Mouse (Mus musculus) layer of hippocampus, postnatal 36 days (tissue): ENCODE data around the gene Sf3a1. TPM values are rescaled to one million over a fixed set of nuclear protein-coding genes. Genes with fewer than 3 reads are reported as not detected.
"Not testable (repeated sequence)": the region's sequence is repeated elsewhere in the genome, so short reads cannot be mapped to it uniquely, and the experiment has no call there.

Source experiments
- DNase-seq, 2 experiments: peaks; one replicate each; pipeline ENCODE4 v3.0.0; 2022
- total RNA-seq, 2 experiments: library from RNA; stranded (reverse); gene quantifications; 2 replicates each; pipeline ENCODE4 v1.2.3; 2021

Sf3a1 gene
- total RNA-seq = 10 to 100 TPM; 74.8 to 76.3 TPM

DNA sequence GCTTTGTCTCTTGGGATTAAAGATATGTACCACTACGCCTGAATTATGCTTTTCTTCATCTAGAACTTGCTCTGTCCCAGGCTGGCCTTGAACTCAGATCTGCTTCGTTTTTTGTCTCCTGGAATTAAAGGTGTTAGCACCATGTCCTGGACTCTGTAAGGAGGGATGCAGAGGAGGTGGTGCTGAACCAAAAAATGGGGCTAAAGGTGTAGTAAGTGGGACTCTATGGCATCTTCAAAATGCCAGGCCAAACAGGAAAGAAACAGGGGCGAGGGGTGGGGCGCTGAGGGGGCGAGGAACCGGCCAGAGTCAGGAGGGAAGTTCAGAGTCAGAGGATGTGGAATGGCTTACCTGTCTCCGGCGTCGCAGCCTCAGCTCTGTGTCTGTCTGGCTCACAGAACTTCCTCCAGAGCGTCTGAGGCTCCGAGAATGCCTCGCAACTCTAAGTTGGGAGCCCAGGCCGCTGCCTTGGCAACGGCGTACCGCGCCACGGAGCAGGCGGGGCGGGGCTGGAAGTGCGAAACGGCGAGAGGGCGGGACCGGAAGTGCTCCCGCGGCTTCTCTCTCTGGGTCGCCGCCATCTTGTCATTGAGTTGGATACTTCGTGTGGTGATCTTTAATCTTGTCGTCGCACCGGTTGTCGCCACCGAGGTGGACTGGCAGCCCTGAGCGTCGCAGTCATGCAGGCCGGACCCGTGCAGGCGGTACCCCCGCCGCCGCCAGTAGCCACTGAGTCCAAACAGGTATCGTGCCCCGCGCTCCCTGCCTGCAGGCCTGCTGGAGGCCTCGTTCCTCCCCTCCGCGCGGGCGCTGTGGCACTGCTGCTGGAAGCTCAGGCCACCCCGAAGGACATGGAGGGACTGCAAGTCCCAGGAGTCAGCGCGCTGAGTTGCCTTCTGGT, at the start of gene Sf3a1, which contains the start of gene Ccdc157:
TSS of gene Sf3a1 (plus strand) at position 543 of the 901 bp plus-strand sequence.
TSS of gene Ccdc157 (minus strand) at position 486 of the 901 bp plus-strand sequence.
- DNase-seq = peak; percentile 92 to 93

- DNase-seq = no peak
Observed at GRCm38 (mm10) chr11:4112033-4112432, 48.1 kb upstream of the Sf3a1 start.

- no peak for DNase-seq
Observed at GRCm38 (mm10) chr11:4112861-4113260, 47.3 kb upstream of the Sf3a1 start.

DNA sequence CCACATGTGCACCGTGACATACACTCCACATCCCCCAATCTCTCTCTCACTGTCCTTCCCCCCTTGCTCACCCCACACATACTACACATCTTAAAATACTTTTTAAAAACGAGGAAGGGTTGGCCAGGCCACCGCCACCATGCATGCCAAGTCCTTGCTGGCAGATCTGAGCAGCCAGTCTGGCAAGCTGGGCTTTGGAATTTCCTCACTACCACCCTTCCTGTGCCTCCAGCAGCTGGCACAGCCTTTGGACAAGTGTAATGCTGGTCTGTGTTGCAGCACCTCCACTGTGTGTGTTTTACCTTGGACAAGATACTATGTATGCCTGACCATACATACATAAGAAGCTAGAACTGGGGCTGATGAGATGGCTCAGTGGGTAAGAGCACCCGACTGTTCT, 46.7 kb upstream of the Sf3a1 start:
- no peak for DNase-seq

- DNase-seq = no peak
Observed at GRCm38 (mm10) chr11:4113970-4114369, 46.2 kb upstream of the Sf3a1 start.

- DNase-seq = not testable (repeated sequence)
Observed at GRCm38 (mm10) chr11:4114541-4114940, 45.6 kb upstream of the Sf3a1 start.

DNA sequence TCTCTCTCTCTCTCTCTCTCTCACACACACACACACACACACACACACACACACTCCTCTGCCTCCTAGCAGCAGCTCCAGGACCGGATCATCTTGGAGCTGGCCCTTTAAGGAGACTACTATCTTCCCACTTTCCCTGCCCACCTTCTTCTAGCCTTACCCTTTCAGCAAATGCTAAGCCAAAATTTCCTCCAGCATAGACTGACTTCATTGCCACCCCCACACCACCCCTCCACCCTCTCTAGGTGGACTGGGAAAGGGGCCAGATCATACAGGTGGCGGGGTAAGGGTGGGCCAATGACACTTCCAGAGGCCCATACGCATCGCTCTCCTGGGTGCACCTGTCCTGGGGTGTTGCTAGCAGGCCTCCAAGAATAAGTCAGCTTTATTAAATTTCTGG, 44.7 kb upstream of the Sf3a1 start:
- no peak for DNase-seq

DNA sequence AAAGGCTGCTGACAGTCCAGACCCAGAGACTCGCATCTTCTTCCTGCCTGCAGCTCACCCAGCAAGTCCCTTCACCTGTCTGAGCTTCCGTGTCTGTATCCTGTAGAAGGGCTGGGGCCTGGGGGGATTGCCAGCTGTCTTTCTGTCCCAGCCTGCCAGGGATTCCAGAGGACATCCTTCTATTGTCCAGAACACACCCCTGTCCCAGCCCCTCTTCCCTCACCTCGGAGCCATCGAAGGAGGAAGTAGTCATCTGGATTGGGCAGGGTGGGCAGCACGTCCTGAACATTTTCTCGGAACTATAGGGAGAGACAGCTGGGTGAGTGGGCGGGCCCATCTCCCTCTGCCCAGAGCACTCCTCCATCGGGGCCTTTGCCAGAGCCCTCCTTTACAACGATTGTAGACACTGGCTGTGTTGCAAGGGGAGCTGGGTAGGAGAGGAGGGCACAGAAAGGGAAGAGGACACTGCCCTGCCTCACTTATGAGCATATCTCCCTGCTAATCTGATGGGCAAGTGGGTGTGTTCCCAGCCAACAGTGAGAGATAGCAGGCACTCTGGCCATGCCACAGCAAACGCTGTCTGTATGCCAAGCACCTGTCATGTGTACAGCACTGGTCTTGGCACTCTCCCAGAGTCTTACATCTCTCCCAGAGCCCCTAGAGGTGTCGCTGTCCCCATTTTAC, 43.5 kb upstream of the Sf3a1 start:
- DNase-seq = peak in 1 of 2 experiments; percentile 55

DNA sequence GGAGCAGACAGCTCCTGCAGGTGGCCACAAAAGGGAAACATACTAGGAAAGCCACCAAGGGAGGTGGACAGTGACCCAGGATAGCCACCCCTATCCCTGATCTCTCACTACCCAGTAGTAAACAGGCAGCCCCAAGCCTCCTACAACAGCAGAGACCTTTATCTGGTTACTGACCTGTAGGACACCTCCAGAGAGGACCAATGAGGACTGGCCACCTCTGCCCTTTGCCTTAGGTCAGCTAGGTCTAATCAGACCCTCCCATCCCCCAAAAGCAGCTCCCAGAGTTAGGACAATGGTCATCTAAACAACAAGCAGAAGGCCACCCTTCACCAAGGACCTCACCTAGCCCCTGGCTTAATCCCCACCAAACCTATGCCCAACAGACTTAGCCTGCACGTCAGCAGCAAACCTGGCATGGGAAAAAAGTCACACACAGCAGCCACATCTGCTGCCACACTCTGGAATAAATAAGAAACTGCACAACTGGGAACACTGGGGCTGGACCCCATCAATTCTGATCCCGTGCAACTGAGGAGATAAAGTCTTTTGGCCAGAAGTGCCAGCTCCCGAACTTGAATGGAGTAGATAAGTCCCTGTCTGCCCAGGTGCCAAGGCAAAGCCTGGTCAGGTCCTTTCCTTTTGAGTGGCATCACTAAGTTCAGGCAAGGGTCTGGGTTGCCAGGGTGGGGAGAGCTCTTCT, 42.6 kb upstream of the Sf3a1 start:
- no peak for DNase-seq

GRCm38 (mm10) chr11:4118081-4118921, 41.8 kb upstream of the Sf3a1 start:
- DNase-seq = peak; percentile 74 to 78

DNA sequence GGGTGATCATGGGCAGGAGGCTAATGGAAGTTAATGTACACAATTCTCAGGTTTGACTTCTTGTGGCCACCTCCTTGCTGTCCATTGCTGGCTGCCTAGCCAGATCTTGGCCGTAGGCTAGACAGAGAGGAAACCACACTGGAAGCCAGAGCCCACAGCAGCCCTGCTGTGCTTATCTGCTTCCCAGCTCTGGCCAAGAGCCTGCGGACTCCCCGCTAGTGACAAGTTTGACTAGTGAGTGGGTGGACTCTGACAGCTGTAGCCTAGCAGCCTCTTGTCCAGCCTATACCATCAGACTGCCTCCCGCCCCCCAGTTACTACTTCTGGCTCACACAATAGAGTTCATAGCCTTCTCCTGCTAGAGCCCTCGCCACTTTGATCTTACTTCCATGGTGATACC, 40.5 kb upstream of the Sf3a1 start:
- DNase-seq = no peak

DNA sequence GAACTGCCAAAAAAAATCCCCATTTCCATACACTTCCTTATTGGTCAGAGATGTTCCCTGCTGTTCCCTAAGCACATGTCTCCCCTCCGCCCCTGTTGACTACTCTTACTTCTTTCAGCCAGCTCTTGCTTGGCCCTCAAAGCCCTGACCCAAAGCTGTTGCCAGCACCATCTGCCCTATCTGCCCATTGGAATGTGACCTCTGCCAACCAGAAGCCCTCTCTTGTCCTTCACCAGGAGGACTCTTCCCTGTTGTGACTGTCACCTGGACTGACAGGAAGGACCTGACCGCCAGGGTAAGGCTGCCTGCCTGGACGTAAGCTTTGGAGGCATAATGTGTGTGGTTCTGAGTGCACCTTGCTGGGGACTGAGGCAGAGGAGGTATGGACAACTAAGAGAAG, 38.5 kb upstream of the Sf3a1 start:
- DNase-seq = no peak

GRCm38 (mm10) chr11:4122226-4122625, 37.9 kb upstream of the Sf3a1 start:
- DNase-seq = no peak

DNA sequence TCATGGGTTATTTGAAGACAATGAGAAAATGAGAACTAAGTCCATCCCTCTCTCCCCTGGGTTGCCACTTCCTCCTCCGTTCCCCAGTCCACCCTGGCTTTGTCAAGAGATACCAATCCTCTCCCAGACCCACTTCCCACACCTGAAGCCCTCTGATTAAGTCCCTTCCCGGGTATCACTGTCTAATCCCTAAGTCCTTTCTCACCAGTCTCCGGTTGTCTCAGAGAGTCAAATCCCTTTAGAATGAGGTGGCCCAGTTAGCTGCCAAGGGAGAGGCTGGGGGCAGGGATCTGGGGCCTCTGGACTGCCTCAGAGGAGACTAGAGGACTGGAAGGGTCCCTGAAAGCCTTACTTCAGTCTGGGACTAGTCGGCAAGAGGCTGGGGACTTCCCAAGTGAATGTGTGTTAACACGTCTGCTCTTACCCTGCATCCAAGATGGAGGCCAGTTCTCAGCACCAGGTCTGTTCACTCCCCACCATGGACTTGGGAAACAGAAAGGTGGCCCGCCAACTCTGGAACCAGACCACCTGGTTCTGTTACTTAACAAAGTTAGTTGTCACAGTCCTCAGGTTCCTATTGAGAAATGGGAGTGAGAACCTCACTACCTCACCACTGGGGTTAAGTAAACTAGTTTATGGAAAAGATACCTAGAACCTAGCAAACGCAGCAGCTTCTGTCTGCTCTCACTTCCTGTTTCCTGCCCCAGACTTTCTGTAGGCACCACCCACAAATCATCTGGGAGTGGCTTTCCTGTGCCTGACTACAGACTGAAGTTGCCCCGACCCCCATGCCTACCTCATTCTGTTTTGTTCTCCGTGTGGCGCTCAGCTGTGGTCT, 37.2 kb upstream of the Sf3a1 start, which contains the start of gene Sec14l2:
TSS of gene Sec14l2 (minus strand) at position 674 of the 838 bp plus-strand sequence.
- no peak for DNase-seq

DNA sequence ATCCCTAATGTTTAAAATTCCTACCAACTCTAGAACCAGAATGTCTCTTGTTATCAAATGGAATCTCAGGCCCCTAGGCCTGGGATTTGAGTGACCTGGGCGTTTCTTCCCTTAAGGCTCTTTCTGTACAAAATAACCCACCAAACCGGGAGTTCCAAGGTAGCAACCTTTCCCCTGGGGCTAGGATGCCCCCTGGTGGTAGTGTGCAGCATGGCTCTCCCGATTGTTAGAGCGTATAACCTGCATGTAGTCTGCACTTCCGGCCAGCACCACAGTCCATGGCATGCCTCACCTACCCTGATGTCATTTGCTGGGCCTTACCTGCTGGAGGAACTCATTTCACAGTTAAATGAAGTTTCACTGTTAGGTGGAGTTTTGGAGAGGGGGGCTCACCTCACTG, 36.2 kb upstream of the Sf3a1 start:
- no peak for DNase-seq

DNA sequence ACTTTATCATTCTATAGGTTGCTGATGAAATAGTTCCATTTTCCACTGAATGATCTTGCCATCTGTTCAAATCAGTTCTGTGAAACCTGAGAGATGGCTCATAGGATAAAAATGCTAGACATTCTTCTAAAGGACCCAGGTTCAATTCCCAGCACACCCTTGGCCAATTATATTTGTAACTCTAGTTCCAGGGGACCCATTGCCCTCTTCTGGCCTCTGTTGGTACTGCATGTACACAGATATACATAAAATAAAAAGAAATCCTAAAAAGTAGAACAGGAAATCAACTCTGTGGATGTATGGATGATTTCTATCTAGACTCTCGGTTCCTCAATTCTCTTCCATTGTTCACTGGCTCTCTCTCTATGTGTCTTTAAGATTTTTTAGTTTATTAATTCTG, 33.1 kb upstream of the Sf3a1 start:
- DNase-seq = no peak

DNA sequence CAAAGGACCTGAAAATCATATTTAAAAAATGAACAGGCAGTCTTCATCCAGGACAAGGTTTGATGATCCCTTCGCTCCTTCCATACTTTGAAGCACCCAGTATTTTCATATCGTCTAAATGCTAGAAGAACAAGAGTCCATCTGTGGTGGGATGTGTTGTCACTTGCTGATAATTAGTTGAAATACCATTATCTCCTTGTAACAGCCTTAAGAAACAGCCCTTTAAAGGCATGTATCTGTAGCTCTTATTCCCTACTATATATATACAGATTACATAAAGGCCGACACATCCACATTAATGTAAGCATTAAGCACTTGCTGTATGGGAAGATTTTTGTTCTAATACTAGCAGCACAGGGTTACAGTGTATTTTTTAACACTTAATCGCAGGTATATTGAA, 31.7 kb upstream of the Sf3a1 start:
- DNase-seq = not testable (repeated sequence)

DNA sequence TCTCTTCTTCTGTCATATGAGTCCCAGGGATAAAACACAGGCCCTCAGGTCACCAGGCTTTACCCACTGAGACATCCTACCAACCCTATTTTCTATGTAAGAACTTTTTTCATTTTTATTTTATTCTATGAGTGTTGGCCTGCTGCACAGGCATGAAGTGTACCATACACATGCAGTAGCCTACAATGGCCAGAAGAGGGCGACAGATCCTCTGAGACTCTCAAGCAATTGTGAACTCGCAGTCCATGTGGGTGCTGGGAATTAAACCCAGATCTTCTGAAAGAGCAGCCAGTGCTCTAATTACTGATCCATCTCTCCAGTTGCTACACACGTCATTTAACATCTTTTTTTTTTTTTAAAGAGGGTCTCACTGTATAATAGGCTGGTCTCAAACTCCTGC, 26.7 kb upstream of the Sf3a1 start:
- no peak for DNase-seq

- no peak for DNase-seq
Observed at GRCm38 (mm10) chr11:4134400-4134799, 25.8 kb upstream of the Sf3a1 start.

- peak; percentile 84 to 85 for DNase-seq
Observed at GRCm38 (mm10) chr11:4134986-4135935, 24.9 kb upstream of the Sf3a1 start, which contains the start of gene Rnf215. Rnf215 (plus strand) TSS chr11:4135202.
